18 mouse cellular contexts compared by ENCODE assay signal in genomic region chr3:65722897-65723296, GRCm38 (mm10). TPM values are rescaled to one million over a fixed set of nuclear protein-coding genes. Genes with fewer than 3 reads are reported as not detected.
DNase-seq lines count a peak whose midpoint lies in the region; ATAC-seq lines count a peak whose summit lies in the region.
"Had no signal": no experiment of that assay in that cellular context is flagged by ENCODE, and none has a peak within 500 bp of the region (broad histone marks: within the 10 kb centered on the region; RNA-seq: fewer than 3 reads in every experiment).

No protein-coding gene starts in this region.

- peak; percentile 58 for DNase-seq in kidney, adult 11 months
- peak; percentile 13 to 35 for DNase-seq in kidney, postnatal 25 days
- no peak for DNase-seq in right cerebral cortex, postnatal 25 days
- no peak for DNase-seq in thymus, postnatal 14 days
- DNase-seq: adrenal gland, postnatal 14 days; cerebellum, adult 11-12 months; cerebellum, adult 9-10 months; cerebellum, postnatal 36 days; gastrocnemius, adult 2 months; gastrocnemius, postnatal 25 days; heart, postnatal 36 days had no signal

- no peaks in the 10 kb centered on the region for H3K27me3 ChIP-seq in kidney, embryonic 14.5 days (ENCODE audit: control insufficient read depth, insufficient read depth, low read length)
- H3K27me3 ChIP-seq in kidney, embryonic 15.5 days, result no peaks in the 10 kb centered on the region
- no peaks in the 10 kb centered on the region for H3K27me3 ChIP-seq in forebrain, embryonic 12.5 days
- H3K27me3 ChIP-seq: heart, embryonic 12.5 days; hindbrain, embryonic 12.5 days had no signal

- no peaks in the 10 kb centered on the region for H3K36me3 ChIP-seq in kidney, embryonic 14.5 days (ENCODE audit: control insufficient read depth, insufficient read depth, low read length)
- no peaks in the 10 kb centered on the region for H3K36me3 ChIP-seq in kidney, embryonic 15.5 days
- no peaks in the 10 kb centered on the region for H3K36me3 ChIP-seq in forebrain, embryonic 12.5 days (replicated peaks)
- H3K36me3 ChIP-seq: embryonic facial prominence, embryonic 10.5 days; heart, embryonic 12.5 days; hindbrain, embryonic 12.5 days had no signal

- no peaks in the 10 kb centered on the region for H3K9me3 ChIP-seq in kidney, embryonic 14.5 days (ENCODE audit: control insufficient read depth, low read length)
- no peaks in the 10 kb centered on the region for H3K9me3 ChIP-seq in kidney, embryonic 15.5 days (replicated peaks)
- H3K9me3 ChIP-seq in forebrain, embryonic 12.5 days, result no peaks in the 10 kb centered on the region
- H3K9me3 ChIP-seq: embryonic facial prominence, embryonic 10.5 days; heart, embryonic 12.5 days; hindbrain, embryonic 12.5 days had no signal

- H3K4me3 ChIP-seq in kidney, embryonic 14.5 days (ENCODE audit: low read length), result no peak overlapping the region
- H3K4me3 ChIP-seq in kidney, embryonic 15.5 days (replicated peaks), result no peak overlapping the region
- no peak overlapping the region for H3K4me3 ChIP-seq in forebrain, embryonic 12.5 days (replicated peaks)
- H3K4me3 ChIP-seq: embryonic facial prominence, embryonic 10.5 days; gastrocnemius, adult 2 months; heart, embryonic 12.5 days; hindbrain, embryonic 12.5 days had no signal

- no peak overlapping the region for H3K4me2 ChIP-seq in kidney, embryonic 14.5 days (replicated peaks; ENCODE audit: low read depth, low read length)
- no peak overlapping the region for H3K4me2 ChIP-seq in kidney, embryonic 15.5 days
- H3K4me2 ChIP-seq in forebrain, embryonic 12.5 days, result no peak overlapping the region
- H3K4me2 ChIP-seq: heart, embryonic 12.5 days; hindbrain, embryonic 12.5 days had no signal

- WGBS in kidney, embryonic 14.5 days, result 88% methylated on average over 4 of the region's 4 CpGs
- 84% methylated on average over 4 of the region's 4 CpGs for WGBS in kidney, embryonic 15.5 days
- WGBS in forebrain, embryonic 12.5 days, result 89% methylated on average over 4 of the region's 4 CpGs

- no peak overlapping the region for H3K27ac ChIP-seq in kidney, embryonic 14.5 days (ENCODE audit: low read depth, low read length)
- H3K27ac ChIP-seq in kidney, embryonic 15.5 days, result no peak overlapping the region
- H3K27ac ChIP-seq in forebrain, embryonic 12.5 days, result no peak overlapping the region
- H3K27ac ChIP-seq: embryonic facial prominence, embryonic 10.5 days; gastrocnemius, adult 2 months; hindbrain, embryonic 12.5 days had no signal

- no peak overlapping the region for H3K9ac ChIP-seq in kidney, embryonic 14.5 days (ENCODE audit: low read depth, low read length)
- no peak overlapping the region for H3K9ac ChIP-seq in kidney, embryonic 15.5 days
- no peak overlapping the region for H3K9ac ChIP-seq in forebrain, embryonic 12.5 days
- H3K9ac ChIP-seq: heart, embryonic 12.5 days; hindbrain, embryonic 12.5 days had no signal

- ATAC-seq in kidney, embryonic 14.5 days (ENCODE audit: low FRiP score, low TSS enrichment), result no peak
- ATAC-seq in kidney, embryonic 15.5 days (replicated peaks; ENCODE audit: low FRiP score), result 0 out of 2 replicates have a peak, but pooled peaks have one; percentile 33
- no peak for ATAC-seq in forebrain, embryonic 12.5 days (ENCODE audit: low FRiP score)
- ATAC-seq: forebrain, embryonic 14.5 days had no signal

- no peaks in the 10 kb centered on the region for H3K4me1 ChIP-seq in kidney, embryonic 14.5 days (ENCODE audit: control insufficient read depth, insufficient read depth, low read length)
- H3K4me1 ChIP-seq in kidney, embryonic 15.5 days, result no peaks in the 10 kb centered on the region
- no peaks in the 10 kb centered on the region for H3K4me1 ChIP-seq in forebrain, embryonic 12.5 days
- H3K4me1 ChIP-seq: embryonic facial prominence, embryonic 10.5 days; heart, embryonic 12.5 days; hindbrain, embryonic 12.5 days had no signal

RNA-seq across cellular contexts. Expression of gene Lekr1, which starts 56.9 kb away (rescaled TPM):
- polyA plus RNA-seq in kidney, embryonic 14.5 days (2014; fragmentation: Nextera tagmentation; extraction: Ambion mirVana), result 7.2 and 8.7 TPM in 2 replicates
- polyA plus RNA-seq in kidney, embryonic 15.5 days (2015; fragmentation: Nextera tagmentation; extraction: Ambion mirVana), result 7.8 and 8.3 TPM in 2 replicates
- polyA plus RNA-seq in forebrain, embryonic 12.5 days (2016; fragmentation: Nextera tagmentation; extraction: Ambion mirVana), result 6.0 and 7.0 TPM in 2 replicates

Comparison
In these comparisons a context has a peak if more than half of its experiments do, and no peak if none do; other contexts are left out.
1. DNase-seq: peak in kidney, adult 11 months (single experiment) and kidney, postnatal 25 days (2 of 2); none in right cerebral cortex, postnatal 25 days (single experiment) and thymus, postnatal 14 days (single experiment).